Mouse (Mus musculus): ENCODE data around the gene Fyco1. TPM values are rescaled to one million over a fixed set of nuclear protein-coding genes. Genes with fewer than 3 reads are reported as not detected.

Fyco1 gene
- polyA plus RNA-seq, 1 experiment from 2014 or later, result 13.2 TPM

DNA sequence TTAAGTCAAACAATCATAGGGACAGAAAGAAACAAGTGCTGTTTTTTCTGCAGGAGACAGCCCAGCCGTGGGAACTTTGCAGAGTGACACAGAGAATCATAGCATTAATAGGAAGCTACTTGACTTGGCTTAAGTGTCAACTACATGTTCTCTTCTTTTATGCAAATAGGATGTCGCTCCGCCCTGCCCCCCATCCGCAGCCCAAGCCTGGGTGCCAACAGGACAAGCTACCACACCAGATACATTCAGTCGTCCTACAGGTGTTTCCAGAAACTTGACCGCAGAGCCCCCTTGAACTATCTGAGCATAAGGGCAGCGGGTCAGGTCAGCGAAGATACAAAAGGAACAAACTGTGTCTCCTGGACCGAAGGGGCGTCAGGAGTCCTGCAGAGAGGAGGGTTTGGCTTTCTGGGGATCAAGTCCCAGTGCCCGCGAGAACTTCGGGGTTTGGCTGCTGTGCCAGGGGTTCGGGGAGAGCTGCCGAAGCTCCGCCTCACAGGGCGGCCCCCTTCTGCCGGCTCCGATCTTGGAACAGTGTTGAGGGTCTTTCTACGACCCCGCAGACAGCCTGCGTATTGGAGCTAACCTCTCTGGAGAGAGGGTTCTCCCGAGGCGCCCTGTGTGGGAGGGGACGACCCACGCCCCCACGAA, 512 bp downstream of the Fyco1 start:
- under 1% methylated on average over 27 of the region's 27 CpGs for WGBS
- Histone ChIP-seq H3K9ac (ENCODE audit: low read depth, low read length) (peak overlapping the region; percentile 74), H3K4me3 (ENCODE audit: low read length) (peak overlapping the region; percentile 79), H3K36me3 (ENCODE audit: control insufficient read depth, insufficient read depth, low read length) (no peaks in the 10 kb centered on the region), H3K4me1 (ENCODE audit: control insufficient read depth, insufficient read depth, low read length) (peaks cover 4% of the 10 kb centered on the region; the same call in 1 of the 2 replicates), H3K9me3 (ENCODE audit: control insufficient read depth, low read length) (no peaks in the 10 kb centered on the region), H3K27me3 (ENCODE audit: control insufficient read depth, insufficient read depth, low read length) (no peaks in the 10 kb centered on the region), H3K4me2 (replicated peaks; ENCODE audit: low read depth, low read length) (peak overlapping the region; percentile 70), H3K27ac (ENCODE audit: low read depth, low read length) (peak overlapping the region; percentile 85)
- peak; percentile 83 for ATAC-seq (ENCODE audit: low FRiP score, low TSS enrichment)

DNA sequence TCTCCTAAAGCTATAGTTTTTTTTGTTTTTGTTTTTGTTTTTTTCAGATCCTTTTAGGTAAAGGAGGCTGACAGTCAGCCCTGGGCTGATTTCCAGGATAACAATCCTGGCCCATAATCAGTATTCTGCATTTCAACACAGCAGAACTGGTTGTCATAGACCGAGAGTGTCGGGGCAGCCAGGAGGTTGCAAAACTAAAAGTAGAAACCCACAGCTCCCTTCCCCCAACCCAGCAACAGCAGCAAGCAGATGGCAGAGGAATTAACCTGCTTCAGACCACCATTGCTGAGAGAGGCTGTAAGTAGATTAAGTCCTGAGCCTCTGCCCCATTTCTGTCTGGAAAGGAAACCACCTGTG, 1.0 kb downstream of the Fyco1 start:
- Histone ChIP-seq H3K36me3 (ENCODE audit: control insufficient read depth, insufficient read depth, low read length) (no peaks in the 10 kb centered on the region), H3K4me2 (replicated peaks; ENCODE audit: low read depth, low read length) (peak overlapping the region; percentile 70), H3K27ac (ENCODE audit: low read depth, low read length) (peak overlapping the region; percentile 85; the same call in 1 of the 2 replicates), H3K4me1 (ENCODE audit: control insufficient read depth, insufficient read depth, low read length) (peaks cover 4% of the 10 kb centered on the region; the same call in 1 of the 2 replicates), H3K9me3 (ENCODE audit: control insufficient read depth, low read length) (no peaks in the 10 kb centered on the region), H3K4me3 (ENCODE audit: low read length) (peak overlapping the region; percentile 79), H3K9ac (ENCODE audit: low read depth, low read length) (peak overlapping the region; percentile 37; the same call in 1 of the 2 replicates), H3K27me3 (ENCODE audit: control insufficient read depth, insufficient read depth, low read length) (no peaks in the 10 kb centered on the region)
- 10% methylated on average over 2 of the region's 2 CpGs for WGBS
- no peak for ATAC-seq (ENCODE audit: low FRiP score, low TSS enrichment)

- Histone ChIP-seq H3K9me3 (ENCODE audit: control insufficient read depth, low read length) (no peaks in the 10 kb centered on the region), H3K4me2 (replicated peaks; ENCODE audit: low read depth, low read length) (no peak overlapping the region), H3K9ac (ENCODE audit: low read depth, low read length) (no peak overlapping the region), H3K4me1 (ENCODE audit: control insufficient read depth, insufficient read depth, low read length) (peaks cover 4% of the 10 kb centered on the region; the same call in 1 of the 2 replicates), H3K27ac (ENCODE audit: low read depth, low read length) (no peak overlapping the region), H3K4me3 (ENCODE audit: low read length) (no peak overlapping the region), H3K36me3 (ENCODE audit: control insufficient read depth, insufficient read depth, low read length) (no peaks in the 10 kb centered on the region), H3K27me3 (ENCODE audit: control insufficient read depth, insufficient read depth, low read length) (no peaks in the 10 kb centered on the region)
- no peak for ATAC-seq (ENCODE audit: low FRiP score, low TSS enrichment)
- 82% methylated on average over 2 of the region's 2 CpGs for WGBS
Measured at GRCm38 (mm10) chr9:123849976-123850695, 1.6 kb downstream of the Fyco1 start.

DNA sequence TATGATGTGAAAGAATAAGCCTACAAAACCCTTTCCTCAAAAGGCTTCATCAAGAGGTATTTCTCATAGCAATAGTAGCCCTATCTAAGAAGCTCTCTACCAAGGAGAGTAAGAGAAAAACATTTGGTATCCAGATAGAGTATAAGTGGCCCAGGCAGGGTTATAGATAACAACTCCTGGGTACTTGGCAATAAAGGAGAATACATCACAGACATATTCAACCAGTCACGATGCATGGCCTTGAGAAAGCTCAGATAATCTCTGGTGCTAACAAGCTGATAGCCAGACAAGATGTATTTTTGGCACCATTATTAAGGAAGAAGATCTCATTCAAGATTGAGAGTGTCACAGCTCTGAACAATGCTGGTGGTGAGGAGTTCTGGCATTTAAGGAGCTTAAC, 5.2 kb downstream of the Fyco1 start:
- Histone ChIP-seq H3K4me1 (ENCODE audit: control insufficient read depth, insufficient read depth, low read length) (peaks cover 4% of the 10 kb centered on the region; the same call in 1 of the 2 replicates), H3K36me3 (ENCODE audit: control insufficient read depth, insufficient read depth, low read length) (peaks cover 3% of the 10 kb centered on the region), H3K4me2 (replicated peaks; ENCODE audit: low read depth, low read length) (no peak overlapping the region), H3K27ac (ENCODE audit: low read depth, low read length) (no peak overlapping the region), H3K4me3 (ENCODE audit: low read length) (no peak overlapping the region), H3K27me3 (ENCODE audit: control insufficient read depth, insufficient read depth, low read length) (no peaks in the 10 kb centered on the region), H3K9me3 (ENCODE audit: control insufficient read depth, low read length) (no peaks in the 10 kb centered on the region), H3K9ac (ENCODE audit: low read depth, low read length) (no peak overlapping the region)
- 88% methylated on average over 1 of the region's 1 CpGs for WGBS
- ATAC-seq (ENCODE audit: low FRiP score, low TSS enrichment), result no peak

GRCm38 (mm10) chr9:123845120-123845519, 6.6 kb downstream of the Fyco1 start:
- Histone ChIP-seq H3K27ac (ENCODE audit: low read depth, low read length) (no peak overlapping the region), H3K4me2 (replicated peaks; ENCODE audit: low read depth, low read length) (no peak overlapping the region), H3K9me3 (ENCODE audit: control insufficient read depth, low read length) (no peaks in the 10 kb centered on the region), H3K9ac (ENCODE audit: low read depth, low read length) (no peak overlapping the region), H3K4me3 (ENCODE audit: low read length) (no peak overlapping the region), H3K27me3 (ENCODE audit: control insufficient read depth, insufficient read depth, low read length) (no peaks in the 10 kb centered on the region), H3K36me3 (ENCODE audit: control insufficient read depth, insufficient read depth, low read length) (peaks cover 9% of the 10 kb centered on the region), H3K4me1 (ENCODE audit: control insufficient read depth, insufficient read depth, low read length) (no peaks in the 10 kb centered on the region)
- WGBS, result 70% methylated on average over 3 of the region's 3 CpGs
- no peak for ATAC-seq (ENCODE audit: low FRiP score, low TSS enrichment)

GRCm38 (mm10) chr9:123844468-123844867, 7.2 kb downstream of the Fyco1 start:
- Histone ChIP-seq H3K27ac (ENCODE audit: low read depth, low read length) (no peak overlapping the region), H3K4me2 (replicated peaks; ENCODE audit: low read depth, low read length) (no peak overlapping the region), H3K9me3 (ENCODE audit: control insufficient read depth, low read length) (no peaks in the 10 kb centered on the region), H3K36me3 (ENCODE audit: control insufficient read depth, insufficient read depth, low read length) (peaks cover 13% of the 10 kb centered on the region), H3K27me3 (ENCODE audit: control insufficient read depth, insufficient read depth, low read length) (no peaks in the 10 kb centered on the region), H3K4me3 (ENCODE audit: low read length) (no peak overlapping the region), H3K9ac (ENCODE audit: low read depth, low read length) (no peak overlapping the region), H3K4me1 (ENCODE audit: control insufficient read depth, insufficient read depth, low read length) (no peaks in the 10 kb centered on the region)
- no peak for ATAC-seq (ENCODE audit: low FRiP score, low TSS enrichment)
- 88% methylated on average over 3 of the region's 3 CpGs for WGBS

DNA sequence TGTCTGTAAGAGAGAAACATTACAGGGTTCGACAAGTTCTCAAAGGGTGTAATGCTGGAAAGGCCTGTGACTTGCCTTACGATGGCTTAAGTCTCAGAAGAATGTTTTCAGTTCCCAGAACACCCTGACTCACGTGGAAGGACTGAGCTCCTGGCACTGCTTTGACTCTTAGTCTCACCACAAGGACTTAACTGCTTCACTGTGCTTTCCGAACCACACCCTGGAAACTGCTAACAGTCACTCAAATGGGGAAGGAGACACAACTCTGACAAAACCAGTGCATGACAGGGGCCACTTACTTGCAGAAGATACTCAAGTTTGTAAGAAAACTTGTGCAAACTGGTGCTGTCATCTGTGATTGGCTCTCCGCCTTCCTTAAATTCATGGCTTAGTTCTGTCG, 11.5 kb downstream of the Fyco1 start:
- peaks cover 32% of the 10 kb centered on the region for H3K36me3 ChIP-seq (ENCODE audit: control insufficient read depth, insufficient read depth, low read length)
- H3K9ac ChIP-seq (ENCODE audit: low read depth, low read length), result no peak overlapping the region
- no peak overlapping the region for H3K4me2 ChIP-seq (replicated peaks; ENCODE audit: low read depth, low read length)
- no peaks in the 10 kb centered on the region for H3K27me3 ChIP-seq (ENCODE audit: control insufficient read depth, insufficient read depth, low read length)
- no peaks in the 10 kb centered on the region for H3K4me1 ChIP-seq (ENCODE audit: control insufficient read depth, insufficient read depth, low read length)
- no peak overlapping the region for H3K27ac ChIP-seq (ENCODE audit: low read depth, low read length)
- no peak overlapping the region for H3K4me3 ChIP-seq (ENCODE audit: low read length)
- ATAC-seq (ENCODE audit: low FRiP score, low TSS enrichment), result no peak
- WGBS, result 92% methylated on average over 6 of the region's 6 CpGs
- H3K9me3 ChIP-seq (ENCODE audit: control insufficient read depth, low read length), result no peaks in the 10 kb centered on the region

- H3K27me3 ChIP-seq (ENCODE audit: control insufficient read depth, insufficient read depth, low read length), result no peaks in the 10 kb centered on the region
Measured at GRCm38 (mm10) chr9:123835851-123836250, 15.8 kb downstream of the Fyco1 start.

GRCm38 (mm10) chr9:123828916-123829315, 22.8 kb downstream of the Fyco1 start:
- Histone ChIP-seq H3K36me3 (ENCODE audit: control insufficient read depth, insufficient read depth, low read length) (peaks cover 52% of the 10 kb centered on the region), H3K27ac (ENCODE audit: low read depth, low read length) (no peak overlapping the region), H3K27me3 (ENCODE audit: control insufficient read depth, insufficient read depth, low read length) (no peaks in the 10 kb centered on the region), H3K9ac (ENCODE audit: low read depth, low read length) (no peak overlapping the region), H3K4me3 (ENCODE audit: low read length) (no peak overlapping the region), H3K4me2 (replicated peaks; ENCODE audit: low read depth, low read length) (no peak overlapping the region), H3K4me1 (ENCODE audit: control insufficient read depth, insufficient read depth, low read length) (no peaks in the 10 kb centered on the region), H3K9me3 (ENCODE audit: control insufficient read depth, low read length) (no peaks in the 10 kb centered on the region)
- 92% methylated on average over 4 of the region's 4 CpGs for WGBS
- ATAC-seq (ENCODE audit: low FRiP score, low TSS enrichment), result no peak

More at GRCm38 (mm10) chr9:123835851-123836250, 15.8 kb downstream of the Fyco1 start:
- Histone ChIP-seq H3K4me2 (replicated peaks; ENCODE audit: low read depth, low read length) (no peak overlapping the region), H3K4me1 (ENCODE audit: control insufficient read depth, insufficient read depth, low read length) (no peaks in the 10 kb centered on the region), H3K36me3 (ENCODE audit: control insufficient read depth, insufficient read depth, low read length) (peaks cover 42% of the 10 kb centered on the region), H3K9me3 (ENCODE audit: control insufficient read depth, low read length) (no peaks in the 10 kb centered on the region), H3K9ac (ENCODE audit: low read depth, low read length) (no peak overlapping the region), H3K4me3 (ENCODE audit: low read length) (no peak overlapping the region), H3K27ac (ENCODE audit: low read depth, low read length) (no peak overlapping the region)
- 88% methylated on average over 3 of the region's 3 CpGs for WGBS
- no peak for ATAC-seq (ENCODE audit: low FRiP score, low TSS enrichment)
